Comparison of ENCODE assay signal across 22 mouse cellular contexts in genomic region chr12:72538571-72538970, GRCm38 (mm10). TPM values are rescaled to one million over a fixed set of nuclear protein-coding genes. Genes with fewer than 3 reads are reported as not detected.
DNase-seq lines count a peak whose midpoint lies in the region; ATAC-seq lines count a peak whose summit lies in the region.
"Had no signal": no experiment of that assay in that cellular context is flagged by ENCODE, and none has a peak within 500 bp of the region (broad histone marks: within the 10 kb centered on the region; RNA-seq: fewer than 3 reads in every experiment).

No protein-coding gene starts in this region.

- ATAC-seq in embryonic facial prominence, embryonic 14.5 days (ENCODE audit: low read depth): no peak
- ATAC-seq: hindbrain, postnatal 0 days; midbrain, embryonic 13.5 days had no signal

- H3K27me3 ChIP-seq in embryonic facial prominence, embryonic 14.5 days (replicated peaks; ENCODE audit: control insufficient read depth, insufficient read depth, low read length): no peaks in the 10 kb centered on the region
- no peaks in the 10 kb centered on the region for H3K27me3 ChIP-seq in embryonic facial prominence, embryonic 10.5 days (replicated peaks; ENCODE audit: low read depth, poor library complexity, severe bottlenecking)
- H3K27me3 ChIP-seq: CH12.LX; embryonic facial prominence, embryonic 15.5 days; midbrain, embryonic 13.5 days; stomach, embryonic 15.5 days had no signal

- no peaks in the 10 kb centered on the region for H3K9me3 ChIP-seq in embryonic facial prominence, embryonic 14.5 days (ENCODE audit: control insufficient read depth, low read length)
- H3K9me3 ChIP-seq in embryonic facial prominence, embryonic 10.5 days: no peaks in the 10 kb centered on the region
- H3K9me3 ChIP-seq: embryonic facial prominence, embryonic 15.5 days; heart, embryonic 10.5 days; midbrain, embryonic 13.5 days; stomach, embryonic 15.5 days had no signal

- peaks cover 11% of the 10 kb centered on the region for H3K36me3 ChIP-seq in embryonic facial prominence, embryonic 14.5 days (ENCODE audit: control insufficient read depth, insufficient read depth, low read length)
- peaks cover 27% of the 10 kb centered on the region for H3K36me3 ChIP-seq in embryonic facial prominence, embryonic 10.5 days (replicated peaks)

- H3K4me1 ChIP-seq in embryonic facial prominence, embryonic 14.5 days (ENCODE audit: control insufficient read depth, insufficient read depth, low read length): peaks cover 6% of the 10 kb centered on the region
- H3K4me1 ChIP-seq in embryonic facial prominence, embryonic 10.5 days: peaks cover 9% of the 10 kb centered on the region; the same call in 1 of the 2 replicates

- no peak overlapping the region for H3K4me3 ChIP-seq in embryonic facial prominence, embryonic 14.5 days (ENCODE audit: low read depth, low read length)
- H3K4me3 ChIP-seq in embryonic facial prominence, embryonic 10.5 days: no peak overlapping the region
- H3K4me3 ChIP-seq: embryonic facial prominence, embryonic 15.5 days; heart, embryonic 10.5 days; midbrain, embryonic 13.5 days; stomach, embryonic 15.5 days had no signal

- no peak overlapping the region for H3K9ac ChIP-seq in embryonic facial prominence, embryonic 14.5 days (ENCODE audit: low read depth, low read length)
- H3K9ac ChIP-seq: embryonic facial prominence, embryonic 15.5 days; midbrain, embryonic 13.5 days; stomach, embryonic 15.5 days had no signal

- H3K4me2 ChIP-seq in embryonic facial prominence, embryonic 14.5 days (ENCODE audit: low read depth, low read length): no peak overlapping the region
- H3K4me2 ChIP-seq: embryonic facial prominence, embryonic 15.5 days; midbrain, embryonic 13.5 days; stomach, embryonic 15.5 days had no signal

- peak; percentile 48 for DNase-seq in embryonic facial prominence, embryonic 14.5 days (ENCODE audit: low spot score)
- no peak for DNase-seq in embryonic facial prominence, embryonic 10.5 days (ENCODE audit: low spot score)
- DNase-seq in right cerebral cortex, adult 18-20 months: peak; percentile 62
- DNase-seq in right cerebral cortex, postnatal 4 days: no peak
- peak; percentile 35 to 57 for DNase-seq in left cerebral cortex, postnatal 14 days (ENCODE audit: low spot score in 2 of 2)
- peak; percentile 69 for DNase-seq in telencephalon, adult 2 months (ENCODE audit: low read depth, low spot score)
- no peak for DNase-seq in kidney, adult 9 months
- no peak for DNase-seq in spleen, postnatal 10 days (ENCODE audit: low spot score in 2 of 2)
- DNase-seq: cerebellum, adult 8-10 months; gastrocnemius, postnatal 14 days; kidney, adult 18-20 months; kidney, postnatal 4 days; liver; lung, adult 18-20 months; lung, postnatal 4 days; thymus, postnatal 25 days had no signal

- WGBS in embryonic facial prominence, embryonic 14.5 days: 70% methylated on average over 10 of the region's 10 CpGs
- 91% methylated on average over 10 of the region's 10 CpGs for WGBS in embryonic facial prominence, embryonic 10.5 days

- intact Hi-C loops in left cerebral cortex, postnatal 14 days (cut with DNase I): no loop called here

- H3K27ac ChIP-seq in embryonic facial prominence, embryonic 14.5 days (replicated peaks; ENCODE audit: low read depth, low read length): no peak overlapping the region
- H3K27ac ChIP-seq in embryonic facial prominence, embryonic 10.5 days (replicated peaks): no peak overlapping the region
- H3K27ac ChIP-seq: embryonic facial prominence, embryonic 15.5 days; heart, embryonic 10.5 days; hindbrain, postnatal 0 days; midbrain, embryonic 13.5 days; stomach, embryonic 15.5 days had no signal

RNA-seq across cellular contexts. Expression of gene Pcnx4, which starts 2.4 kb away (rescaled TPM):
- 12.4 and 13.6 TPM in 2 replicates for polyA plus RNA-seq in embryonic facial prominence, embryonic 14.5 days (2014; fragmentation: Nextera tagmentation; extraction: Ambion mirVana)
- 13.8 and 14.7 TPM in 2 replicates for polyA plus RNA-seq in embryonic facial prominence, embryonic 10.5 days (2016; fragmentation: Nextera tagmentation; extraction: Ambion mirVana)
- 10 to 100 TPM; 29.7 to 31.7 TPM for total RNA-seq in left cerebral cortex, postnatal 14 days (2021)

Comparison
In these comparisons a context has a peak if more than half of its experiments do, and no peak if none do; other contexts are left out.
1. DNase-seq: peak in embryonic facial prominence, embryonic 14.5 days (single experiment), right cerebral cortex, adult 18-20 months (single experiment), left cerebral cortex, postnatal 14 days (2 of 2) and telencephalon, adult 2 months (single experiment); none in embryonic facial prominence, embryonic 10.5 days (single experiment), right cerebral cortex, postnatal 4 days (single experiment), kidney, adult 9 months (single experiment) and spleen, postnatal 10 days (0 of 2).